Mouse (Mus musculus): ENCODE measurements around the gene B4galt7.
"Not testable (repeated sequence)": the region's sequence is repeated elsewhere in the genome, so short reads cannot be mapped to it uniquely, and the experiment has no call there.

Gene B4galt7

GRCm38 (mm10) chr13:55600657-55601056 lies 961 bp downstream of the B4galt7 start:
- DNase-seq: no peak

GRCm38 (mm10) chr13:55601611-55602010 lies 1.9 kb downstream of the B4galt7 start:
- DNase-seq: peak; percentile 86

- no peak for DNase-seq
These were observed 4.9 kb downstream of the B4galt7 start for GRCm38 (mm10) chr13:55604606-55605005.

- no peak for DNase-seq
These were observed 7.4 kb downstream of the B4galt7 start for GRCm38 (mm10) chr13:55606899-55607623.

- no peak for DNase-seq
These were observed 7.9 kb downstream of the B4galt7 start for GRCm38 (mm10) chr13:55607624-55608006.

- DNase-seq: no peak
These were observed 12.3 kb downstream of the B4galt7 start for GRCm38 (mm10) chr13:55611996-55612395.

GRCm38 (mm10) chr13:55613471-55613870 lies 13.8 kb downstream of the B4galt7 start:
- DNase-seq: no peak

- DNase-seq: no peak
These were observed 19.6 kb downstream of the B4galt7 start for GRCm38 (mm10) chr13:55619328-55619727.

GRCm38 (mm10) chr13:55620275-55620674 lies 20.6 kb downstream of the B4galt7 start:
- DNase-seq: no peak

- not testable (repeated sequence) for DNase-seq
These were observed 22.5 kb downstream of the B4galt7 start for GRCm38 (mm10) chr13:55622156-55622648.

- peak; percentile 93 for DNase-seq
These were observed 23.2 kb downstream of the B4galt7 start, which contains the start of gene Caml for GRCm38 (mm10) chr13:55622649-55623541. Gene Caml (plus strand): TSS chr13:55623005.

- peak; percentile 90 for DNase-seq
These were observed 35.0 kb downstream of the B4galt7 start, which contains the start of gene Ddx46 for GRCm38 (mm10) chr13:55634639-55635127. Gene Ddx46 (plus strand): TSS chr13:55635027.

- DNase-seq: no peak
These were observed 35.5 kb downstream of the B4galt7 start for GRCm38 (mm10) chr13:55635146-55635571.

GRCm38 (mm10) chr13:55636185-55636983 lies 36.7 kb downstream of the B4galt7 start:
- no peak for DNase-seq

- peak; percentile 85 for DNase-seq
These were observed 40.8 kb downstream of the B4galt7 start for GRCm38 (mm10) chr13:55640480-55640879.

GRCm38 (mm10) chr13:55644525-55644924 lies 44.8 kb downstream of the B4galt7 start:
- no peak for DNase-seq

GRCm38 (mm10) chr13:55650098-55650497 lies 50.4 kb downstream of the B4galt7 start:
- no peak for DNase-seq

- no peak for DNase-seq
These were observed 51.3 kb downstream of the B4galt7 start for GRCm38 (mm10) chr13:55650980-55651379.

Measured in kidney, adult 18-20 months (tissue).